Mouse (Mus musculus): ENCODE results near the gene Bcl11a. TPM values are rescaled to one million over a fixed set of nuclear protein-coding genes. Genes with fewer than 3 reads are reported as not detected.

Gene Bcl11a
- total and polyA plus RNA-seq, 3 experiments = 25.4 to 93.2 (median 53.5) TPM

- DNase-seq (ENCODE audit: low spot score) (no peak), ATAC-seq (ENCODE audit: extremely low read depth, insufficient number of reproducible peaks, low FRiP score, poor library complexity, severe bottlenecking) (no peak)
- Histone ChIP-seq H3K9me3 (replicated peaks) (no peaks in the 10 kb centered on the region), H3K27me3 (ENCODE audit: insufficient read depth, low read length) (peaks cover 3% of the 10 kb centered on the region; the same call in 1 of the 2 replicates), H3K36me3 (replicated peaks) (peaks cover 21% of the 10 kb centered on the region), H3K4me3 (ENCODE audit: low read depth, low read length) (peak overlapping the region; percentile 76), H3K4me1 (ENCODE audit: insufficient read depth, low read depth, low read length) (peaks cover 18% of the 10 kb centered on the region)
- no peak for TF ChIP-seq GATA1 (IDR thresholded peaks at IDR 0.05; ENCODE audit: borderline replicate concordance, low read length)
- TF ChIP-seq POLR2AphosphoS5 (IDR thresholded peaks at IDR 0.05; ENCODE audit: insufficient replicate concordance, low read depth, low read length) = no peak
- no peak for TF ChIP-seq CTCF (IDR thresholded peaks at IDR 0.05; ENCODE audit: low read depth, low read length)
- TF ChIP-seq TAL1 (conservative IDR thresholded peaks at IDR 0.05; ENCODE audit: low read depth, low read length) = no peak
- no peak for TF ChIP-seq GATA2 (IDR thresholded peaks at IDR 0.05; ENCODE audit: borderline replicate concordance, low read depth, low read length)
These were observed 955 bp downstream of the Bcl11a start for GRCm38 (mm10) chr11:24078706-24079316.

- peaks cover 3% of the 10 kb centered on the region; the same call in 1 of the 2 replicates for H3K27me3 ChIP-seq (ENCODE audit: insufficient read depth, low read length)
- DNase-seq (ENCODE audit: low spot score) (no peak), ATAC-seq (ENCODE audit: extremely low read depth, insufficient number of reproducible peaks, low FRiP score, poor library complexity, severe bottlenecking) (no peak)
- H3K36me3 ChIP-seq (replicated peaks) = peaks cover 27% of the 10 kb centered on the region
- no peak for TF ChIP-seq POLR2AphosphoS5 (IDR thresholded peaks at IDR 0.05; ENCODE audit: insufficient replicate concordance, low read depth, low read length)
- no peak for TF ChIP-seq GATA2 (IDR thresholded peaks at IDR 0.05; ENCODE audit: borderline replicate concordance, low read depth, low read length)
- no peak for TF ChIP-seq GATA1 (IDR thresholded peaks at IDR 0.05; ENCODE audit: borderline replicate concordance, low read length)
- TF ChIP-seq TAL1 (conservative IDR thresholded peaks at IDR 0.05; ENCODE audit: low read depth, low read length) = no peak
- no peak for TF ChIP-seq CTCF (IDR thresholded peaks at IDR 0.05; ENCODE audit: low read depth, low read length)
- peaks cover 24% of the 10 kb centered on the region for H3K4me1 ChIP-seq (ENCODE audit: insufficient read depth, low read depth, low read length)
- H3K9me3 ChIP-seq (replicated peaks) = no peaks in the 10 kb centered on the region
- peak overlapping the region; percentile 76 for H3K4me3 ChIP-seq (ENCODE audit: low read depth, low read length)
These were observed 1.8 kb downstream of the Bcl11a start for GRCm38 (mm10) chr11:24079392-24080391.

- TF ChIP-seq POLR2AphosphoS5 (IDR thresholded peaks at IDR 0.05; ENCODE audit: insufficient replicate concordance, low read depth, low read length) (no peak), TAL1 (conservative IDR thresholded peaks at IDR 0.05; ENCODE audit: low read depth, low read length) (no peak), CTCF (IDR thresholded peaks at IDR 0.05; ENCODE audit: low read depth, low read length) (no peak), GATA2 (IDR thresholded peaks at IDR 0.05; ENCODE audit: borderline replicate concordance, low read depth, low read length) (no peak), GATA1 (IDR thresholded peaks at IDR 0.05; ENCODE audit: borderline replicate concordance, low read length) (no peak)
- Histone ChIP-seq H3K36me3 (replicated peaks) (peaks cover 33% of the 10 kb centered on the region), H3K4me3 (ENCODE audit: low read depth, low read length) (peak overlapping the region; percentile 76), H3K27me3 (ENCODE audit: insufficient read depth, low read length) (peaks cover 3% of the 10 kb centered on the region; the same call in 1 of the 2 replicates), H3K4me1 (ENCODE audit: insufficient read depth, low read depth, low read length) (peaks cover 29% of the 10 kb centered on the region), H3K9me3 (replicated peaks) (no peaks in the 10 kb centered on the region)
- DNase-seq (ENCODE audit: low spot score) (no peak), ATAC-seq (ENCODE audit: extremely low read depth, insufficient number of reproducible peaks, low FRiP score, poor library complexity, severe bottlenecking) (no peak)
These were observed 2.7 kb downstream of the Bcl11a start for GRCm38 (mm10) chr11:24080541-24080940.

- Histone ChIP-seq H3K9me3 (replicated peaks) (no peaks in the 10 kb centered on the region), H3K4me3 (ENCODE audit: low read depth, low read length) (peak overlapping the region; percentile 76), H3K36me3 (replicated peaks) (peaks cover 39% of the 10 kb centered on the region), H3K4me1 (ENCODE audit: insufficient read depth, low read depth, low read length) (peaks cover 33% of the 10 kb centered on the region), H3K27me3 (ENCODE audit: insufficient read depth, low read length) (peaks cover 3% of the 10 kb centered on the region; the same call in 1 of the 2 replicates)
- TF ChIP-seq GATA1 (IDR thresholded peaks at IDR 0.05; ENCODE audit: borderline replicate concordance, low read length) (no peak), TAL1 (conservative IDR thresholded peaks at IDR 0.05; ENCODE audit: low read depth, low read length) (no peak), GATA2 (IDR thresholded peaks at IDR 0.05; ENCODE audit: borderline replicate concordance, low read depth, low read length) (no peak), POLR2AphosphoS5 (IDR thresholded peaks at IDR 0.05; ENCODE audit: insufficient replicate concordance, low read depth, low read length) (no peak), CTCF (IDR thresholded peaks at IDR 0.05; ENCODE audit: low read depth, low read length) (no peak)
- ATAC-seq (ENCODE audit: extremely low read depth, insufficient number of reproducible peaks, low FRiP score, poor library complexity, severe bottlenecking) (peak; percentile 24), DNase-seq (ENCODE audit: low spot score) (peak; percentile 51)
These were observed 3.3 kb downstream of the Bcl11a start for GRCm38 (mm10) chr11:24081016-24081686.

GRCm38 (mm10) chr11:24081687-24082384, 4.0 kb downstream of the Bcl11a start:
- no peak for TF ChIP-seq GATA2 (IDR thresholded peaks at IDR 0.05; ENCODE audit: borderline replicate concordance, low read depth, low read length)
- Histone ChIP-seq H3K9me3 (replicated peaks) (no peaks in the 10 kb centered on the region), H3K4me3 (ENCODE audit: low read depth, low read length) (peak overlapping the region; percentile 76), H3K36me3 (replicated peaks) (peaks cover 46% of the 10 kb centered on the region), H3K27me3 (ENCODE audit: insufficient read depth, low read length) (no peaks in the 10 kb centered on the region; the same call in 1 of the 2 replicates), H3K4me1 (ENCODE audit: insufficient read depth, low read depth, low read length) (peaks cover 37% of the 10 kb centered on the region)
- DNase-seq (ENCODE audit: low spot score) = no peak
- ATAC-seq (ENCODE audit: extremely low read depth, insufficient number of reproducible peaks, low FRiP score, poor library complexity, severe bottlenecking) = no peak

Measured in G1E (cell line).